Mouse (Mus musculus) heart, postnatal 0 days (tissue): ENCODE data around the gene Cdkn2aip. TPM values are rescaled to one million over a fixed set of nuclear protein-coding genes. Genes with fewer than 3 reads are reported as not detected.

Experiments
- ATAC-seq: fragments of 200-750 bp; cut with Nextera tagmentation; 2 replicates; pipeline ENCODE4 v1.8.0; 2017; ENCODE audit warnings: low read depth, moderate number of reproducible peaks, moderate library complexity; ENCODE audit not compliant: insufficient read depth
- DNase-seq: peaks from one replicate; pipeline ENCODE4 v3.0.0-alpha.2; 2016; ENCODE audit warnings: low spot score
- H3K27ac ChIP-seq: fragments of 300-500 bp; sonication (generic); 2 replicates; pipeline ENCODE4 v1.5.1; 2014; ENCODE audit warnings: low read depth, mild to moderate bottlenecking
- H3K27me3 ChIP-seq: fragments of 300-500 bp; sonication (generic); 2 replicates; pipeline ENCODE4 v1.6.1; 2014; ENCODE audit warnings: low read length, mixed read lengths; ENCODE audit not compliant: control insufficient read depth, insufficient read depth
- H3K36me3 ChIP-seq: fragments of 300-500 bp; sonication (generic); replicated peaks from 2 replicates; pipeline ENCODE4 v1.6.1; 2014; ENCODE audit warnings: low read length, mixed read lengths; ENCODE audit not compliant: control insufficient read depth, insufficient read depth
- H3K4me1 ChIP-seq: fragments of 300-500 bp; sonication (generic); 2 replicates; pipeline ENCODE4 v1.6.1; 2014; ENCODE audit warnings: antibody characterized with exemption; ENCODE audit not compliant: control insufficient read depth, insufficient read depth
- H3K4me2 ChIP-seq: fragments of 300-500 bp; sonication (generic); 2 replicates; pipeline ENCODE4 v1.6.1; 2014; ENCODE audit warnings: low read depth, mild to moderate bottlenecking, low read length, moderate library complexity
- H3K4me3 ChIP-seq: fragments of 300-500 bp; sonication (generic); 2 replicates; pipeline ENCODE4 v1.5.1; 2014; ENCODE audit warnings: low read depth, low read length
- H3K9ac ChIP-seq: fragments of 300-500 bp; sonication (generic); replicated peaks from 2 replicates; pipeline ENCODE4 v1.6.1; 2014; ENCODE audit warnings: low read depth, low read length, mixed read lengths
- H3K9me3 ChIP-seq: fragments of 300-500 bp; sonication (generic); replicated peaks from 2 replicates; pipeline ENCODE4 v1.6.1; 2016; ENCODE audit warnings: low read length; ENCODE audit not compliant: control insufficient read depth
- CTCF ChIP-seq: IDR thresholded peaks from 2 replicates; pipeline ENCODE4 v1.5.1; 2016; ENCODE audit warnings: antibody characterized with exemption, control low read depth, low read depth
- EP300 ChIP-seq: IDR thresholded peaks from 2 replicates; pipeline ENCODE4 v1.6.1; 2016; ENCODE audit warnings: antibody characterized with exemption, low read depth
- WGBS: fragments of 180-500 bp; shearing (Covaris S2); extraction: QIAGEN DNeasy Blood & Tissue Kit; methylation state at CpG from one replicate; pipeline ENCODE4 v1.1.7; 2014; 5-methylcytosine and 5-hydroxymethylcytosine counted together
- polyA plus RNA-seq: library from polyadenylated mRNA; unstranded; fragments of >200 nt; fragmentation: Nextera tagmentation; extraction: Ambion mirVana; gene quantifications from 2 replicates; pipeline ENCODE4 v1.2.1, GENCODE M21; 2015
- total RNA-seq: library from RNA; depleted of rRNA; stranded (reverse); fragments of >200 nt; gene quantifications from 2 replicates; pipeline ENCODE4 v1.2.3, GENCODE M21; 2014; ENCODE audit warnings: low replicate concordance

Gene Cdkn2aip
- total and polyA plus RNA-seq, 2 experiments from 2014 or later: 4.0 to 11.2 TPM

GRCm38 (mm10) chr8:47676224-47676623, 37.5 kb downstream of the Cdkn2aip start:
- Histone ChIP-seq H3K9me3 (no peaks in the 10 kb centered on the region), H3K36me3 (no peaks in the 10 kb centered on the region), H3K4me2 (peak overlapping the region; percentile 91), H3K27me3 (no peaks in the 10 kb centered on the region), H3K9ac (peak overlapping the region; percentile 77), H3K4me1 (peaks cover 3% of the 10 kb centered on the region; the same call in 1 of the 2 replicates), H3K27ac (peak overlapping the region; percentile 97), H3K4me3 (peak overlapping the region; percentile 95)
- no peak for TF ChIP-seq EP300
- no peak for TF ChIP-seq CTCF
- WGBS: 3% methylated on average over 15 of the region's 15 CpGs
- DNase-seq (no peak), ATAC-seq (no peak)

GRCm38 (mm10) chr8:47675786-47676185, 37.9 kb downstream of the Cdkn2aip start:
- under 1% methylated on average over 20 of the region's 20 CpGs for WGBS
- DNase-seq: peak; percentile 8
- peak overlapping the region; percentile 97 for H3K27ac ChIP-seq
- peak overlapping the region; percentile 95 for H3K4me3 ChIP-seq
- no peaks in the 10 kb centered on the region for H3K27me3 ChIP-seq
- no peak for ATAC-seq
- peak overlapping the region; percentile 91 for H3K4me2 ChIP-seq
- no peaks in the 10 kb centered on the region for H3K36me3 ChIP-seq
- peak overlapping the region; percentile 77 for H3K9ac ChIP-seq
- H3K4me1 ChIP-seq: peaks cover 3% of the 10 kb centered on the region; the same call in 1 of the 2 replicates
- peak; percentile 14; the same call in 1 of the 2 replicates for TF ChIP-seq CTCF
- no peak for TF ChIP-seq EP300
- no peaks in the 10 kb centered on the region for H3K9me3 ChIP-seq

GRCm38 (mm10) chr8:47674777-47675710, 38.7 kb downstream of the Cdkn2aip start, which contains the start of gene Ing2:
Gene Ing2 (minus strand): TSS chr8:47675556.
- no peaks in the 10 kb centered on the region for H3K9me3 ChIP-seq
- H3K4me3 ChIP-seq: peak within 1 kb of the TSS; percentile 95
- WGBS: under 1% methylated on average over 90 of the region's 106 CpGs
- peak within 1 kb of the TSS; percentile 91 for H3K4me2 ChIP-seq
- H3K27me3 ChIP-seq: no peaks in the 10 kb centered on the region
- peak within 1 kb of the TSS; percentile 78 for H3K9ac ChIP-seq
- H3K27ac ChIP-seq: peak within 1 kb of the TSS; percentile 97
- H3K4me1 ChIP-seq: peaks cover 3% of the 10 kb centered on the region; the same call in 1 of the 2 replicates
- DNase-seq (peak; percentile 100), ATAC-seq (peak; percentile 92)
- TF ChIP-seq EP300 (peak; percentile 17; the same call in 1 of the 2 replicates), CTCF (no peak)
- H3K36me3 ChIP-seq: no peaks in the 10 kb centered on the region

DNA sequence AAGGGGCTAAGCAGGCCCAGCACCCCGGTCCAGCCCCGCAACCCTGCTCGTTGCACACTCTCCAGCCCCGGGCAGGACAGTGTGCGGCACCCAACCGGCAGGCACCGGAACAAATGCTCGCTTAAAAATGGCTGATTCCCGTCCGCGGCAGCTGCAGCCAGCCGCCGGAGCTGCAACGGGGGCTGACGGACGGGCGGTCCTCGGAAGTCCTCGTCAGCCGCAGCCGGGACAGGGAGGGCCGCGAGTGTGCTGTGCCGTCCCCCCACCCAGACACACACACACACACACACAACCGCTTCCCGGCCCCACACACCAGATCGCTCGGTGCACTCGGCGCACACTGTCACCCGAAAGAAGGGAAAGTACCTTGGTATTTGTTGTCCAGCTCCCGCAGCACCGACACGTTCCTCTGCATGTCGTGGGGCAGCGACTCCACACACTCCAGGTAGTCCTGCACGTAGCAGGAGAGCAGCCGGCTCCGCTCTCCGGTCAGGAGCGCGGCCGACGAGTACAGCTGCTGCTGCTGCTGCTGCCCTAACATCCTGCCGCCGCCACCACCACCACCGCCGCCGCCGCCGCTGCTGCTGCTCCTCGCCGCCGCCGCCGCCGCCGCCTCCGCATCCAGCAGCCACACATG, 39.5 kb downstream of the Cdkn2aip start:
- Histone ChIP-seq H3K27me3 (no peaks in the 10 kb centered on the region), H3K9ac (peak overlapping the region; percentile 78), H3K4me2 (peak overlapping the region; percentile 81), H3K4me3 (peak overlapping the region; percentile 95), H3K36me3 (no peaks in the 10 kb centered on the region), H3K9me3 (no peaks in the 10 kb centered on the region), H3K27ac (peak overlapping the region; percentile 82), H3K4me1 (peaks cover 3% of the 10 kb centered on the region; the same call in 1 of the 2 replicates)
- DNase-seq (no peak), ATAC-seq (peak; percentile 0; the same call in 1 of the 2 replicates)
- WGBS: under 1% methylated on average over 45 of the region's 59 CpGs
- no peak for TF ChIP-seq CTCF
- TF ChIP-seq EP300: no peak

DNA sequence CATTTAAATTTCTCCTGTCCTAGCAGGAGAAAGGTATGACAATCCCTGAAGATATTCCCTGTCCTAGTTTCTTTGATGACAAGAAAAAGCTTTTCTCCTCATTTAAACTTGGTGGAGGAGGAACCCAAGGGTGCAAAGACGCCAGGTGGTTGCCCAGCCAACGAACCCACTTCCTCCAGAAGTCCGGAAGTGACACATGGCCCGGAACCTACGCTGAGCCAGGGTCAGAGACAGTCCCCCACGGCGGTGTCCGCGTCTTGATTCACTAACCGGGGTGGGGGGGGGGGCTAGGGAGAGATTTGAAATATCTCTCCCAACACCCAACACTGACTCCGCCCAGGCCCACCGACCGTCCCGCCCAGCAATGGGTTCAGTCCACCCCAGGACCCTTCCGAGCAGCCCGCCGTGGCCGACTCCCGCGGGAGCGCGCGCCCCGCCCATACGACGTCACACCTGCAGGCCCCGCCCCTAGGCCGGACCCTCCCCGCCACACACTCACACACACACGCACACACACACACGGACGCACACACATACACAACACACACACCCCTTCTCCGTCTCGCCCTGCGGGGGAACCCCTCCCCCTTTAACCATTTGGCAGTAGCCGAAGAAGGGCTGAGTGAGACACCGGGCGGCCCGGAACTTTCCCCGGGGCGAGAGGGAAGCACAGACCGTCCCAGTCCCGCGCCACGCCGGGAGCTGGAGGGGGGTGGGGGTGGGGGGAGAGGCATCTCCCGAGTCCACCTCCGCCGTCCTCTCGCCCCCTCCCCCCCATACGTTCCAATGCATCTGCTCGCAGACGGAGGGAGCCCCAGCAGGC, 40.2 kb downstream of the Cdkn2aip start:
- Histone ChIP-seq H3K36me3 (peaks cover 5% of the 10 kb centered on the region), H3K4me2 (peak overlapping the region; percentile 81), H3K4me3 (peak overlapping the region; percentile 95), H3K4me1 (peaks cover 3% of the 10 kb centered on the region; the same call in 1 of the 2 replicates), H3K9me3 (no peaks in the 10 kb centered on the region), H3K9ac (peak overlapping the region; percentile 78), H3K27me3 (no peaks in the 10 kb centered on the region), H3K27ac (peak overlapping the region; percentile 82)
- peak; percentile 82 for DNase-seq
- TF ChIP-seq CTCF (no peak), EP300 (no peak)
- under 1% methylated on average over 45 of the region's 53 CpGs for WGBS
- ATAC-seq: peak; percentile 55
